Mouse (Mus musculus) monocyte, adult 2 months (primary cell): ENCODE results near the gene Nufip2.

Source experiments
- DNase-seq, 2 experiments: peaks; one replicate each; pipeline ENCODE4 v3.0.0; 2022; ENCODE audit warnings: low spot score in 2 of 2, low read depth in 1 of 2

Nufip2 gene

DNA sequence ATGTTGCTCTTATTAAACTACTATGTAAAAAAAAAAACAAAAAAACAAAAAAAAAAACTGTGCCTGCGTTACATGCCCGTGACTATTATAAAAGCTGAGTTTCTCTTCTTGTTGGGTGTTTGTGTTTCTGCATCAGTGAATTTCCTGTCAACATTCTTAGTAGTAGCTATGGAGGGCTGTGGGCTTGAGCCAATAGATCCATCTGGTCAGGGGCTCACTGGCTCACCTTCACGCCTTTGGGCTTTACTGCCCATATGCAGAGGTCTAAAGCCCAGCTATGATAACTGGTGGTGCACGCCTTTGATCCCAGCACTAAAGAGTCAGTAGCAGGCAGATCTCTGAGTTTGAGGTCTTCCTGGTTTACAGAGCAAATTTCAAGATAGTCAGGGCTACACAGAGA is 83.5 kb downstream of the Nufip2 start:
- DNase-seq: no peak

DNA sequence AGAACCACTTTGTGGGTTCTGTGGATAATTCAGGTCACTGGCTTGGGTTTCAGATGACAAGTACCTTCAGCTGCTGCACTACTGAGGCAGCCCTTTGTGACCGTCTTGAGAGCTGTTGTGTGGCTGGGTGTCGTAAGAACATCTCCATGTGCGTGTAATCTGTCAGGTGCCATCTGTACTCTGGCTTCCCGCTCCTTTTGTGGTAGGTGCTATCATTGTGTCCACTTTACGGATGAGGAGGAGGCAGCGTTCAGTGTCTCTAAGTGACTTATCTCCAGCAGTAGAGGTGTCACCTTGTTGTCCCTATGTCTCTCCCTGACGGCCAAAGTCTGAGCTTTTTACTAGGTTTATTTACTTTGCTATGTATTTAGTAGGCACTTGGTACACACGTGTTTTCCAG is 84.4 kb downstream of the Nufip2 start:
- no peak for DNase-seq

- DNase-seq: no peak
These were observed 86.1 kb downstream of the Nufip2 start for GRCm38 (mm10) chr11:77771879-77772713.

DNA sequence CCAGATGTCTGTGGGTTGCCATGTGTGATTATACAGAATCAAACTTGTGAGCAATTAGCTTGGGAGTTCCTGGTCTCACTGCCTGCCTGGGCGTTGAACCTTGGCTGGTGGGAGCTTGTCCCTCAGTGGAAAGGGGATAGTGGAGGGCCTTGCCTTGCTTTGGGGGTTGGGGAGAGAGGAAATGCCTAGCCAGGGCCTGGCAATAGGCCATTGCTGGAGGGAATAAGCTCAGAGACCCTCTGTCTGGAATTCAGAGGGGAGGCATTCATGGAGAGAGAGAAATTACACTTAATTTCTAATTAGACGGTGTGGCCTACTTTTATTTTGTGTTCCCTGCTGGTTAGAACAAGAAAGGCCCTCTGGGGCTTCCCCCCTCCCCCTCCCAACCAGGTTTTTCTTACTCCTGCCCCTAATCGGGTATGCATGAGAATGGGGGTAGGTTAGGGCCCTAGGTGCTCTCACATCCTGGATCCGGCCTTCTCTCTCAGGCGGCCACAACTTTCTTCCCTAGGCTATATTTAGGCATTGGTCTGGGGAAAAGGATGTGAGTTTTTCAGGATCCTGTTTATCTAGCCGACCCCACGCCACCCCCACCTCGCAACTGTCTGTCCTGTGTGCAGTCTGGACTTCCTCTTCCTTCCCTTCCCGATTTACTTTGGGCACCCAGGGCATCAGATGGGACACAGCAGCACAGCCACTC is 89.9 kb downstream of the Nufip2 start:
- DNase-seq: no peak

- no peak for DNase-seq
These were observed 91.5 kb downstream of the Nufip2 start for GRCm38 (mm10) chr11:77777436-77777835.

- DNase-seq: no peak
These were observed 92.0 kb downstream of the Nufip2 start for GRCm38 (mm10) chr11:77777937-77778336.

DNA sequence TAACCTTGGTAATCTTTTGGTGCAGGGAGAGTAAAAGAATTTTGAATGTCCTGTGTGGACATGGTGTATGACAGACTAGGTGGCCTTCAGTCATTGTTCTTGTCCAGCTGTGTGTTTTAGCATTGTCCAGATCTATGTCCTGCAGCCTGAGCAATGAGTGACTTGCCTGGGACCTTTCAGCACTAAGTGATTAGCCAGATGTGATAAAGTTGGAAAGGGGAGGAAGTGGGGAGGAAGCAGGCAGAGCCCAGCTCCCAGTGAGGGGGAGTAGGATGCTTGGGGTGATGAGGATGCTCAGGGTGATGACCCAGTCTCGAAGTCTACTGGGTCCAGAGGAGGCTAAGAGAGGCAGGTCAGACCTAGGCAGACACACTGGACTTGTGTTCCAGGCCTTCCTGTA is 93.3 kb downstream of the Nufip2 start:
- DNase-seq: no peak

GRCm38 (mm10) chr11:77781088-77781487 is 95.1 kb downstream of the Nufip2 start:
- no peak for DNase-seq

DNA sequence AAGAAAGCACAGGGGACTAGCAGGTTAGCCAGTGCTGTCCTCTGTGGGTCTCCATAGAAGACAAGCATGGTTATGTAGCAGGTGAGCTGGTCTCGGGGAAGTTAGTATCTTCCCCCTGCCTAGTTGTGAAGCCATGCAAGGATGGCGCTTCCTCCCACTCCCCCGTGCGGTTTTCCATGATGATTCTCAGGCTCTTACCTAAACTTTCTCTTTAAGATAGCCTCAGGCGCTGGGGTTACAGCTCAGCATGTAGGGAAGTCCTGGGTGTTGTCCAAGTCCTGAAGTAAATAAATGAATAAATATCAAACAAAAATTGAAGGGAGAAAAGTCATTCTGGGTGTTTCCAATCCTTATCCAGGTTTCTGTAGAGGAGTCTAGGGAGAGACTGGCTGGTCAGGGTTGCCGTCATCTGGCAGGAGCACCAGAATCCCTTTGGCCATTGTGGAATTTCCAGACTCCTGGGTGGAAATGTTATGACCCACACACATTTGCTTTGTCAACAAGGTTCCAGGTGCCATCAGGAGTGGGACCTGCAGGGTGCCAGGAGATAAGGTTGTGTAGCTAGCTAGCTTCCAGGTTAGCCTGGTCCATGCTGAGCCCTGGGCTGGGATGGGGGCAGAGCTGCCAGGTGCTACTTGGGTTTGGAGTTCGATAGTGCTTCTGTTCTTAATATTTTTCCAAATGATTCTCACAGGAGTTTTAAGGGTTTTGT is 96.3 kb downstream of the Nufip2 start:
- no peak for DNase-seq

GRCm38 (mm10) chr11:77783211-77783746 is 97.3 kb downstream of the Nufip2 start:
- no peak for DNase-seq

DNA sequence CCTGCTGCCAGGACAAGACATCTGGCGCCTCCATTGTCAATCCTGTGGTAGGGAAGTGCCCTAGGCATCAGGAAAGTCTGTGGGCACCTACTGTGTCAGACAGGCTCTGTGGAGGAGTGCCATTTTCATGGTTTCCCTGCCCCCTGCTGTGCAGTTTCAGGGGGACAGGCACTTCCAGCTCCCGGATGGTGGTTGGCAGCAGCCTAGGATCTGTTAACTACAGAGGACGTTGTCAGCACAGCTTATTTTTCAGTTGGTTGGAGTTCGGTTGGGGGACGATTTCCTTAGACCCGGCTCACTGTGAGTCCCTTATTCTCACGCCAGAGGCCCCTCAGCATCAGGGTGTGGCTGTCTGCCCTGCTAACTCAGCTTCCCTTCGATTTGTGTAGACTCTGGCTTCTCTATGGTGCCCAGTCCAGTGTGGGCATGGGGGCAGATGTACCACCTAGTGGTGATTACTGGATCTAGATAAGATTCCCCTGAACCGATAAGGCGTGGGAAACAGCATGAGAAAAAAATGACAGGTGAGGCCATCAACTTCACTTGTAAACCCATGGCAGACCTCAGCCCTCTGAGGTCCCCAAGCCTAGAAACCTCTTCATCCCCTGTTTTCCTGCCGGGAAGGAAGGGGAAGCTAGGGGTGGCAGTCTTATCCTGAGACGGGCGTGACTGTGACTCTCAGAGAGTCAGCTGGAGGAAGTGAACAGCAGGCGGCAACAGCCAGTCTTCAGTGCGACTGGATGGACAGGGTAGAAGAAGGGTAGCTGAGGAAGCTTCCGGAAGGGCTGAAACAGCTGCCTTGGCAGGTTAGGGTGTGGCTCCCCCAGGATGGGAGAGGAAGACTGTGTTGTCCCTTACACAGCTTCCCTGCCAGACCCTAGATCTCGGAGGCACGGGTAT is 98.0 kb downstream of the Nufip2 start:
- no peak for DNase-seq

- no peak for DNase-seq
These were observed 98.9 kb downstream of the Nufip2 start for GRCm38 (mm10) chr11:77784894-77785293.

DNA sequence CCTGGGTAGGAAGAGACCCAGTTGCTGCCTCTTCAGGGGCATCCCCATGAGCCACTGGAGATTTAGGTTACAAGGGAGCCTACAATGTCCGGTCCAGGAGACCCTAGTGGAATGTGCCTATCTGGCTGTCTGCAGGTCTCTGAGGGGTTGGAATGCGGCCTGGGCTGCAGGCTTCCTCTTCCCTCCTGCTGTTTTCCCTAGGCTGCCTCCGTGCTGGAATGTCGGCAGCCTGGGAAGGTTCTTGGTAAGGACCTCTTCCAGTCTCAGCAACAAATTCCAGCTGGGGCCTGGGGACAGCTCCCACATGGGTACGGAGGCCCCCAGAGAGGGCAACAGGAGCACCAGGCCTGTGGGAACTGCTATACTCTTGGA is 99.4 kb downstream of the Nufip2 start:
- DNase-seq: no peak

GRCm38 (mm10) chr11:77785768-77786561 is 100.0 kb downstream of the Nufip2 start:
- DNase-seq: peak in 1 of 2 experiments; percentile 77

DNA sequence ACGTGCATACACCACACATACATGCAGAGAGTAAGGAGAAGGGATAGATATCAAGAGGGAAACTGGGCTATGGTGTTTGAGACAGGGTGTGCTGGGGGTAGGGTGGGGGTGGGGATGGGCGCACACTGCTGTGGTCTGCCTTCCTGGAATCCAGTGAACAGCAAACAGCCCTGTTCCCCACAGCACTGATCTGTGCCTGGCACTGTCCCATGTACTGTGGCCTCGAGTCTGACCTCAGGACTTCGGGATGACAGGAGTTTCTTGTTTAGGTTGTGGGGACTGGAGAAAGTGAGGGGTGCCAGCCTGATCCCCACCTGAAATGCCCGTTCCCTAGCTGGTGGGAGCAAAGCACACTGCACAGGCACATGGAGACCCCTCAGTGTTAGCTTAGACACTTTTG is 101.8 kb downstream of the Nufip2 start, which contains the start of gene Gm10277:
TSS of gene Gm10277 (minus strand) at position 41 of the 400 bp plus-strand sequence.
- DNase-seq: no peak

DNA sequence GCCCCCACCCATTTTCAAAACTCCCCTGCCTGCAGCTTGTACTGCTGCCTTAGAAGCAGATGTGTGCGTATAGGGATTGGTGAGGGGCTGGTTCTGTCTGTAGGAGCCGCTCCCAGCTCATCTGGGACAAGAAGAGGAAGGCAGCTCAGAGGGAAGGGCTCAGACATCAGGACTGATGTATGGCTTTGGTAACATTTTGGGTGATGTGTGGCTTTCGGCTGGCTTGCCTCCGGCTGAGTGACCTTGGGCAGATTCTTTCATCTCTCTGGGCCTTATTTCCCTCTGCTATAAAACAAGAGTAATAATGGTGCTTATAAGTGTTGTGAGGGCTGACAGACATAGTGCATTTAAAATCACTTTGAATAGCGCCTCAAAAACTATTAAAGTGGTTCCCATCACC is 103.6 kb downstream of the Nufip2 start:
- no peak for DNase-seq

DNA sequence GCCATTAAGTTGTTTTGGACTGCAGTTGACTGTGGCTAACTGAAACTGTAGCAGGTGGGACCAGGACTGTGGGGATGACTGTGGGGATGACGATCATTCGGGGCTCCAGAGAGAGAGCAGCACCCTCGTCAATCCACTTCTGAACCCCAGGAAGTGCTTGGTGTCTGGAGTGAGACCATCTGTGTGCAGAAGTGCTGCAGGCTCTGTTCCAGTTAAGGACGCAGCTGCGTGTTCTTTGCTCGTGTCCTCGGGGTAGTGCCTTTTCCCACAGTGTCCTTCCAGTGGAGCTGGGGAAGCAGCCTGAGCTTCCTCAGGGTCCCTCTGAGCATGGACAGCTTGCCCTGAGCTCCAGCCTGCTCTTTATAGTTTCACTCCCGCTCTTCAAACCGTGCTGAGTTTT is 104.3 kb downstream of the Nufip2 start:
- no peak for DNase-seq

DNA sequence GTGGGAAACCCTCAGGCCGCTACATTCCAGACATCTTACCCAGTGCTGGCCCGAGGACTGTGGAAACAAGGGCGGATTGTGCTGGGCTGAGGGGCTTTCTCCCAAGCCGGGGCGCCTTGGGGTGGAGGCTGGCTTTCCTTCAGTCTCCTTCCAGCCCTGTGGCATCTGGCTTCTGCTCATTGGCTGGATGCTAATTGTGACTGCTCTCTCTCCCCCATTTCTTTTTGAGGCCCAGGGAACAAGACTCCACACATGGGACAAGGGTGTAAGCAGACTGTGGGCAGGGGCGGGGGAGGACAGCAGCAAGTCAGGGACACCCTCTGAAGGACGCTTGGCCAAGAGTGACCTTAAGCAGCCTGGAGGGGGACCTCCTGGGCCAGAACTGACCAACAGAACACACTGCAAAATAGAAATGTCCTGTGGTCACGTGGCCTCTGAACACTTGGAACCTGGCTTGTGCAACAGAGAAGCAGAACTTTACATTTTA is 105.3 kb downstream of the Nufip2 start:
- DNase-seq: no peak
